Mouse (Mus musculus) megakaryocyte, embryonic 14.5 days (primary cell): ENCODE measurements around the gene Zp3.

Experiments
- FLI1 ChIP-seq: IDR thresholded peaks from 2 replicates; pipeline ENCODE4 v1.6.1; 2012; ENCODE audit warnings: low read length, inconsistent platforms, mixed read lengths
- GATA1 ChIP-seq: IDR thresholded peaks from 3 replicates; pipeline ENCODE4 v1.6.1; 2012; ENCODE audit warnings: mixed read lengths, low read length, inconsistent platforms, borderline replicate concordance

DNA sequence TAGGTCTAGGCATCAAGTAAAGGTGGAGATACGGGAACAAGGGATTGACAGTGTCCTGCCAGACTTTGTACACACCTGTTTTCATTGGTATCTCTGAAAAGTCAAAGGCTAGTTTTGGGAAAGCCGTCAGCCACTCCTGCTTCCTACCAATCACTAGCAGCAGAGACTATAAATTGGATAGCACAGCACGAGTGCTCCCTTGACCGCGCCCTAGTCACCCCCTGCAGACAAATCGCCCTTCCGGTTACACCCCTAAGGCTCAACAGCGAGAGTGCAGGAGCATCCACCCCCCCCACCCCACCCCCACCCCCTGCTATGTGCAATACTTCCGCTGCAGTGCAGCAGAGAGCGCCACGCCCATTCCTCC lies 17.8 kb upstream of the Zp3 start:
- TF ChIP-seq GATA1: no peak
- TF ChIP-seq FLI1: no peak
